Mouse (Mus musculus) neural tube, embryonic 15.5 days (tissue): Measurements from ENCODE around the gene Ccdc102a. TPM values are rescaled to one million over a fixed set of nuclear protein-coding genes. Genes with fewer than 3 reads are reported as not detected.

Source experiments
- ATAC-seq: fragments of 200-750 bp; cut with Nextera tagmentation; 2 replicates; pipeline ENCODE4 v1.8.0; 2017; ENCODE audit warnings: mild to moderate bottlenecking, moderate TSS enrichment, moderate library complexity; ENCODE audit not compliant: low FRiP score
- H3K27ac ChIP-seq: fragments of 300-500 bp; sonication (generic); replicated peaks from 2 replicates; pipeline ENCODE4 v1.5.1; 2015; ENCODE audit warnings: mild to moderate bottlenecking, inconsistent platforms
- H3K27me3 ChIP-seq: fragments of 300-500 bp; sonication (generic); replicated peaks from 2 replicates; pipeline ENCODE4 v1.6.1; 2015; ENCODE audit warnings: inconsistent platforms
- H3K36me3 ChIP-seq: fragments of 300-500 bp; sonication (generic); 2 replicates; pipeline ENCODE4 v1.6.1; 2015; ENCODE audit warnings: inconsistent platforms
- H3K4me1 ChIP-seq: fragments of 300-500 bp; sonication (generic); 2 replicates; pipeline ENCODE4 v1.6.1; 2015; ENCODE audit warnings: inconsistent platforms
- H3K4me2 ChIP-seq: fragments of 300-500 bp; sonication (generic); 2 replicates; pipeline ENCODE4 v1.6.1; 2015; ENCODE audit warnings: inconsistent platforms, mild to moderate bottlenecking, moderate library complexity
- H3K4me3 ChIP-seq: fragments of 300-500 bp; sonication (generic); replicated peaks from 2 replicates; pipeline ENCODE4 v1.5.1; 2015; ENCODE audit warnings: mild to moderate bottlenecking, inconsistent platforms
- H3K9ac ChIP-seq: fragments of 300-500 bp; sonication (generic); replicated peaks from 2 replicates; pipeline ENCODE4 v1.6.1; 2015; ENCODE audit warnings: mild to moderate bottlenecking, inconsistent platforms
- H3K9me3 ChIP-seq: fragments of 300-500 bp; sonication (generic); replicated peaks from 2 replicates; pipeline ENCODE4 v1.6.1; 2016; ENCODE audit warnings: inconsistent platforms
- WGBS: fragments of 180-500 bp; shearing (Covaris S2); methylation state at CpG from one replicate; pipeline ENCODE4 v1.1.7; 2015; ENCODE audit warnings: mixed read lengths; 5-methylcytosine and 5-hydroxymethylcytosine counted together
- polyA plus RNA-seq: library from polyadenylated mRNA; unstranded; fragments of >200 nt; fragmentation: Nextera tagmentation; extraction: Ambion mirVana; gene quantifications from 2 replicates; pipeline ENCODE4 v1.2.1, GENCODE M21; 2015

The Ccdc102a gene
- polyA plus RNA-seq, 1 experiment from 2014 or later, result 6.2 TPM

- H3K4me1 ChIP-seq, result peaks cover 74% of the 10 kb centered on the region
- H3K27me3 ChIP-seq, result peaks cover 19% of the 10 kb centered on the region
- H3K36me3 ChIP-seq, result 0 out of 2 replicates have a peak, but pooled peaks cover 2% of the 10 kb centered on the region
- WGBS, result 78% methylated on average over 2 of the region's 2 CpGs
- H3K27ac ChIP-seq, result no peak overlapping the region
- ATAC-seq, result no peak
- no peak overlapping the region for H3K4me3 ChIP-seq
- H3K4me2 ChIP-seq, result peak overlapping the region; percentile 87; the same call in 1 of the 2 replicates
- peak overlapping the region; percentile 22; the same call in 1 of the 2 replicates for H3K9ac ChIP-seq
- H3K9me3 ChIP-seq, result no peaks in the 10 kb centered on the region
Observed at GRCm38 (mm10) chr8:94872576-94872975, 45.3 kb downstream of the Ccdc102a start.

DNA sequence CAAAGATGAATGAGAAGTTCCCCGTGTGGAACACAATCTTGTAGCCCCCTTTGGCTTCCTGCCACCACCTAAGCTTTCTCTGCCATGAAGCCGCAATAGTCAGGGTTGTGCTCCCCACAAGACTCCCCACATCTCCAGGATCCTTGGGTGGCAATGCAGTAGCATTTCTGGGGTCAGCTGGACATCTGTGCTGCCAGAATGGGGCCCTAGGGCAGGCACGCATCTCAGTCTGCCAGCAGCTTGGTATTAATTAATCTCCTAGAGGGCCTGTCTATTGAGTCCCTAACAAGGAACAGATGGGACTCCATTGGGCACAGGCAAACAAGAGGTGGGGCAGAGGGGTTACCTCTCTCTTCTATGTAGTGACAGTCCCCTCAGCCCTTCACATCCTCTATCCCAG lies 45.7 kb downstream of the Ccdc102a start:
- Histone ChIP-seq H3K4me2 (peak overlapping the region; percentile 87), H3K27me3 (peaks cover 19% of the 10 kb centered on the region), H3K27ac (no peak overlapping the region), H3K4me3 (no peak overlapping the region), H3K9me3 (no peaks in the 10 kb centered on the region), H3K9ac (peak overlapping the region; percentile 22; the same call in 1 of the 2 replicates), H3K36me3 (0 out of 2 replicates have a peak, but pooled peaks cover 6% of the 10 kb centered on the region), H3K4me1 (peaks cover 74% of the 10 kb centered on the region)
- ATAC-seq, result no peak
- whole genome bisulfite sequencing, result 34% methylated on average over 3 of the region's 3 CpGs

GRCm38 (mm10) chr8:94871108-94871894 lies 46.6 kb downstream of the Ccdc102a start:
- H3K9me3 ChIP-seq, result no peaks in the 10 kb centered on the region
- 4% methylated on average over 7 of the region's 7 CpGs for WGBS
- peaks cover 69% of the 10 kb centered on the region for H3K4me1 ChIP-seq
- peaks cover 19% of the 10 kb centered on the region for H3K27me3 ChIP-seq
- peak overlapping the region; percentile 87 for H3K4me2 ChIP-seq
- peak; percentile 77 for ATAC-seq
- H3K27ac ChIP-seq, result peak overlapping the region; percentile 86
- H3K4me3 ChIP-seq, result peak overlapping the region; percentile 69
- H3K36me3 ChIP-seq, result peaks cover 14% of the 10 kb centered on the region
- H3K9ac ChIP-seq, result peak overlapping the region; percentile 76

GRCm38 (mm10) chr8:94870474-94871107 lies 47.3 kb downstream of the Ccdc102a start:
- H3K4me1 ChIP-seq, result peaks cover 63% of the 10 kb centered on the region
- peak overlapping the region; percentile 86 for H3K27ac ChIP-seq

GRCm38 (mm10) chr8:94870003-94870402 lies 47.9 kb downstream of the Ccdc102a start:
- H3K4me1 ChIP-seq, result peaks cover 57% of the 10 kb centered on the region
- no peaks in the 10 kb centered on the region for H3K9me3 ChIP-seq
- H3K4me2 ChIP-seq, result peak overlapping the region; percentile 87
- ATAC-seq, result 0 out of 2 replicates have a peak, but pooled peaks have one; percentile 0
- H3K27me3 ChIP-seq, result peaks cover 17% of the 10 kb centered on the region
- H3K4me3 ChIP-seq, result peak overlapping the region; percentile 69
- peak overlapping the region; percentile 76 for H3K9ac ChIP-seq
- H3K36me3 ChIP-seq, result peaks cover 27% of the 10 kb centered on the region
- WGBS, result 18% methylated on average over 4 of the region's 4 CpGs
- H3K27ac ChIP-seq, result peak overlapping the region; percentile 86

More at GRCm38 (mm10) chr8:94870474-94871107, 47.3 kb downstream of the Ccdc102a start:
- Histone ChIP-seq H3K9ac (peak overlapping the region; percentile 76), H3K36me3 (peaks cover 21% of the 10 kb centered on the region), H3K9me3 (no peaks in the 10 kb centered on the region), H3K4me3 (peak overlapping the region; percentile 69), H3K4me2 (peak overlapping the region; percentile 87), H3K27me3 (peaks cover 19% of the 10 kb centered on the region)
- WGBS, result 2% methylated on average over 22 of the region's 22 CpGs
- ATAC-seq, result peak; percentile 65

DNA sequence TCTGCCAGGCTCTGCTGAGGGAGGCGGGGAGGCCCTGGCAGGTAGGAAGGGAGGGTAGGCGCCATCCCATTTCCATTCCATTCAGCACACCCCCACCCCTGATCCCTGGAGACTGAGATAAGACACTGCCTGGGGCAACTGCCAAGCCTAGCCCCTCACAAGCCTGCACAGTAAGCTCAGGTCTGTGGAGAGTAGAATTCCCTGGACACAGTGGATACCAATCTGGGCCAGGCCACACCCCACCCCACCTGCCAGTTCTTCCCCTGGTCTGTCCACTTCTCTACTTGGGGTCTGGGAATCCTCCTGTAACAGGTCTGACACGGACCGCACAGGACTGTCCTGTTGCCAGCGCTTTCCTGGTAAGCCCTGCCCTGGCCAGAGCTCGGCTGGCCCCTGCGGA lies 48.8 kb downstream of the Ccdc102a start:
- 59% methylated on average over 7 of the region's 7 CpGs for WGBS
- Histone ChIP-seq H3K9me3 (no peaks in the 10 kb centered on the region), H3K27me3 (peaks cover 8% of the 10 kb centered on the region), H3K27ac (no peak overlapping the region), H3K36me3 (peaks cover 35% of the 10 kb centered on the region), H3K4me1 (peaks cover 48% of the 10 kb centered on the region), H3K9ac (peak overlapping the region; percentile 76), H3K4me2 (peak overlapping the region; percentile 87), H3K4me3 (peak overlapping the region; percentile 69)
- ATAC-seq, result no peak

- Histone ChIP-seq H3K9me3 (no peaks in the 10 kb centered on the region), H3K9ac (no peak overlapping the region), H3K4me1 (peaks cover 41% of the 10 kb centered on the region), H3K36me3 (peaks cover 55% of the 10 kb centered on the region), H3K4me2 (no peak overlapping the region), H3K27ac (no peak overlapping the region), H3K4me3 (no peak overlapping the region), H3K27me3 (no peaks in the 10 kb centered on the region)
- ATAC-seq, result no peak
- WGBS, result 89% methylated on average over 9 of the region's 9 CpGs
Observed at GRCm38 (mm10) chr8:94866921-94867320, 51.0 kb downstream of the Ccdc102a start.

GRCm38 (mm10) chr8:94865292-94865691 lies 52.6 kb downstream of the Ccdc102a start:
- H3K9me3 ChIP-seq, result no peaks in the 10 kb centered on the region
- no peak overlapping the region for H3K4me2 ChIP-seq
- ATAC-seq, result no peak
- peaks cover 66% of the 10 kb centered on the region for H3K36me3 ChIP-seq
- H3K27me3 ChIP-seq, result no peaks in the 10 kb centered on the region
- no peak overlapping the region for H3K9ac ChIP-seq
- H3K4me1 ChIP-seq, result peaks cover 26% of the 10 kb centered on the region
- H3K4me3 ChIP-seq, result no peak overlapping the region
- 77% methylated on average over 10 of the region's 10 CpGs for WGBS
- no peak overlapping the region for H3K27ac ChIP-seq

DNA sequence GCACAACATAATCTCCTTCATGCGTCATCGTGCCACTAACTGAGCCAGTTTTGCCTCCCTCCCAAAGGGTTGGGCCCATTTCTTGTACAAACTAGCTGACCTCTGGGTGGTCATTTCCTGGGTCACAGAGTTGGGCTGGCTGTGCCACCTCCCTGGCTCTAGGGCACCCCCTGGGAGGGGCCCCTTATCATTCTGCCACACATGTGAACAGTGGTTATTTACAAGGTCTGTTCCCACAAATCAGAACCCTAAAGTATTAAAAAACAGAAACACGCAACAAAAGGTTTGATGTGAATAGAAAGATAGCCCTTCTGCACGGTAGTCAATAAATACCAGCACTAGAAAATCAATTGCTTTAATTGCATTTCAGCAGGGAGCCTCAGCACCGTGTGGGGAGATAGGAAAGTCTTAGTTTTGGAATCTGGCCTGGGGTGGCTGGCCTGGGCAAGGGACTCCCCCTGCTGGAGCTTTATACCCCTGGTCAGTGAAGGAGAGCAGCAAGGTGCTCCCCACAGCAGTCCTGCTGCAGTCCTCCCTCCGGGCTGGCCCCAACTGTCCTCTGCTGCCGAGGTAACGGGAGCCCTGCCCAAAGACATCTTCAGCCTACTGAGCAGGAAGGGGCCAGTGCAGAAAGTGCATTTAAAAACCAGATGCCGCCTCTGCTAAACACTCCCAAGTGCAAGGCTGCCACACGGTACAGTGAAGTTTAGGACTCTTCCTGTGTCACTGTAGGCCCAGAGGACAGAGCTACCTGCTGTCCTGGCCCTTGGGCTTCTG lies 53.8 kb downstream of the Ccdc102a start:
- ATAC-seq, result no peak
- Histone ChIP-seq H3K36me3 (peaks cover 69% of the 10 kb centered on the region), H3K4me3 (no peak overlapping the region), H3K4me1 (peaks cover 20% of the 10 kb centered on the region), H3K4me2 (no peak overlapping the region), H3K9me3 (no peaks in the 10 kb centered on the region), H3K27me3 (no peaks in the 10 kb centered on the region), H3K27ac (no peak overlapping the region), H3K9ac (no peak overlapping the region)
- 70% methylated on average over 10 of the region's 10 CpGs for WGBS

DNA sequence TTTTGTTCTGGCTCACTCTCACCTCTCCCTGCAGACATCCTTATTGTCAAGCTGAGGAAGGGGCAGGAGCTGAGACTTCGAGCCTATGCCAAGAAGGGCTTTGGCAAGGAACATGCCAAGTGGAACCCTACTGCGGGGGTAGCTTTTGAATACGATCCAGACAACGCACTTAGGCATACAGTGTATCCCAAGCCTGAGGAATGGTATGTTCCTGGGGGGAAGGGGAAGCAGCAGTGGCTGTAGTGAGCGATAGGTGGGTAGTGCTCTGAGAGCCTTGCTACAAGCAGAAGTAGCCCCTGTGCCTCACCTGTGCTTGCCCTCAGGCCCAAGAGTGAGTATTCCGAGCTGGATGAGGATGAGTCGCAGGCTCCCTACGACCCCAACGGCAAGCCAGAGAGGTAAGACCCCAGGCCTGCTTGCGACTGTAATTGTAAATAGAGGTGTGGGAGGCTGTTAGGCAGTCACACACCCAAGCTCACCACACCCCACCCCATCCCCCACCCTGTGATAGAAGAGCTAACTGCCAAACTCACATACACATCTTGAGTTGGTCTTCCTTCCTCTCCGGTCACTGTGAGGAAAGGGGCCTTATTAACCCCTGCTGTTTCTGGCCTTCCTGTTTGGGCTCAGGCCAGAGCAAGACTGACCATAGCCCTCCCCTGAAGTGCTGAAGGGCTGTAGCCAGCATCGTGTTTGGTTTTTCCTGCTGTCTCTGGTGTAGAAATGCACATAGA lies 55.2 kb downstream of the Ccdc102a start:
- H3K27me3 ChIP-seq, result no peaks in the 10 kb centered on the region
- no peak overlapping the region for H3K4me3 ChIP-seq
- no peaks in the 10 kb centered on the region for H3K9me3 ChIP-seq
- no peak for ATAC-seq
- peaks cover 18% of the 10 kb centered on the region for H3K4me1 ChIP-seq
- H3K27ac ChIP-seq, result no peak overlapping the region
- H3K36me3 ChIP-seq, result peaks cover 68% of the 10 kb centered on the region
- no peak overlapping the region for H3K4me2 ChIP-seq
- WGBS, result 93% methylated on average over 12 of the region's 12 CpGs
- H3K9ac ChIP-seq, result no peak overlapping the region
